Mouse (Mus musculus) lung, postnatal 0 days (tissue): ENCODE results near the gene Fbxo27. TPM values are rescaled to one million over a fixed set of nuclear protein-coding genes. Genes with fewer than 3 reads are reported as not detected.
A peak's percentile ranks its signal among the peaks of the same experiment; 100 is the strongest.

Source experiments
- ATAC-seq: fragments of 200-750 bp; cut with Nextera tagmentation; 2 replicates; pipeline ENCODE4 v1.8.0; 2017; ENCODE audit warnings: moderate library complexity
- DNase-seq: peaks from one replicate; pipeline ENCODE4 v3.0.0-alpha.2; 2016; ENCODE audit warnings: low spot score
- H3K27ac ChIP-seq: fragments of 300-500 bp; sonication (generic); 2 replicates; pipeline ENCODE4 v1.5.1; 2014; ENCODE audit warnings: antibody characterized with exemption, mild to moderate bottlenecking, low read length, mixed read lengths
- H3K27me3 ChIP-seq: fragments of 300-500 bp; sonication (generic); replicated peaks from 2 replicates; pipeline ENCODE4 v1.6.1; 2014; ENCODE audit warnings: low read length, mixed read lengths; ENCODE audit not compliant: insufficient read depth
- H3K36me3 ChIP-seq: fragments of 300-500 bp; sonication (generic); 2 replicates; pipeline ENCODE4 v1.6.1; 2014; ENCODE audit warnings: low read length, mixed read lengths; ENCODE audit not compliant: insufficient read depth
- H3K4me1 ChIP-seq: fragments of 300-500 bp; sonication (generic); 2 replicates; pipeline ENCODE4 v1.6.1; 2014; ENCODE audit warnings: antibody characterized with exemption, low read depth, low read length, mixed read lengths; ENCODE audit not compliant: insufficient read depth
- H3K4me2 ChIP-seq: fragments of 300-500 bp; sonication (generic); replicated peaks from 2 replicates; pipeline ENCODE4 v1.6.1; 2014; ENCODE audit warnings: low read depth, mild to moderate bottlenecking, low read length, moderate library complexity, mixed read lengths
- H3K4me3 ChIP-seq: fragments of 300-500 bp; sonication (generic); 2 replicates; pipeline ENCODE4 v1.5.1; 2014; ENCODE audit warnings: low read depth, low read length
- H3K9ac ChIP-seq: fragments of 300-500 bp; sonication (generic); replicated peaks from 2 replicates; pipeline ENCODE4 v1.6.1; 2014; ENCODE audit warnings: low read depth, mild to moderate bottlenecking
- H3K9me3 ChIP-seq: fragments of 300-500 bp; sonication (generic); 2 replicates; pipeline ENCODE4 v1.6.1; 2016; ENCODE audit warnings: low read length, mixed read lengths
- CTCF ChIP-seq: IDR thresholded peaks from 2 replicates; pipeline ENCODE4 v1.5.1; 2016; ENCODE audit warnings: antibody characterized with exemption, mild to moderate bottlenecking
- EP300 ChIP-seq: IDR thresholded peaks from 2 replicates; pipeline ENCODE4 v1.6.1; 2016; ENCODE audit warnings: antibody characterized with exemption, mild to moderate bottlenecking, control low read depth
- WGBS: fragments of 180-500 bp; shearing (Covaris S2); extraction: QIAGEN DNeasy Blood & Tissue Kit; methylation state at CpG from one replicate; pipeline ENCODE4 v1.1.7; 2014; 5-methylcytosine and 5-hydroxymethylcytosine counted together
- polyA plus RNA-seq: library from polyadenylated mRNA; unstranded; fragments of >200 nt; fragmentation: Nextera tagmentation; extraction: Ambion mirVana; gene quantifications from 2 replicates; pipeline ENCODE4 v1.2.1, GENCODE M21; 2015

The Fbxo27 gene
- polyA plus RNA-seq, 1 experiment from 2014 or later = 2.8 TPM

DNA sequence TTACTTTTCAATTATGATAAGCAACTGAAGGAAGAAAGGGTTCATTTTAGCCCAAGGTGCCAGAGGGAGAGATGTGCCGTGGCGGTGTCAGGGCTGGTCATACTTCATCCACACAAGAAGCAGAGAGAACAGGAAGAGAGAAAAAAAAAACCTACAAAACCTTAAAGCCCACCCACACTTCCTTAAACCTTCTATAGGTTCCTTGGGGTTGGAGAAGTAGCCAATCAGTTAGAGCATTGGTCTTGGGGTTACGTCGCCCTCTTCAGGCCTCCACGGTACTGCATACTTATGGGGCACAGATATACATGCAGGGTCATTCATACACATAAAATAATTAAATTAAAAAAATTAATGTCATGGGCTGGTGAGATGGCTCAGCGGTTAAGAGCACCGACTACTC lies 29.4 kb downstream of the Fbxo27 start:
- Histone ChIP-seq H3K4me2 (no peak overlapping the region), H3K27ac (no peak overlapping the region), H3K4me3 (no peak overlapping the region), H3K9me3 (no peaks in the 10 kb centered on the region), H3K4me1 (no peaks in the 10 kb centered on the region), H3K27me3 (no peaks in the 10 kb centered on the region), H3K9ac (no peak overlapping the region), H3K36me3 (no peaks in the 10 kb centered on the region)
- TF ChIP-seq EP300 (no peak), CTCF (peak; percentile 41)
- DNase-seq (no peak), ATAC-seq (no peak)
- 92% methylated on average over 7 of the region's 7 CpGs for WGBS

DNA sequence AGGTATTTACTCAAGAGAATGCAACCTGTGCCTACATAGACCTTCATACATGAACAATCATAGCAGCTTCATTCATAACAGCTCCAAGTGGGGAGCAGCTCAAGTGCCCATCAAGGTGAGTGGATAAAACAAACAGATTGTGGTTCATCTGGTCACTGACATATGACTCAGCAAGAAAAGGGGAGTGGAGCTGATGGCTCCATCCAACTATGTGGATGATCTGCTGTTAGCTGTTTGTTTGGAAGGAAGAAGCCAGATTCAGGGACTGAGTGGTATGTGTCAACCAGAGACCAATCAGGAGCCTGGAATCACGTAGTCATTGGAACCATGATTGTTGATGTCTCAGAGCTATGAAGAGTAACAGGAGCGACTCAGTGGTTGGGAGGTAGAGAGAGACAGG lies 32.0 kb downstream of the Fbxo27 start:
- no peaks in the 10 kb centered on the region for H3K36me3 ChIP-seq
- H3K4me3 ChIP-seq = no peak overlapping the region
- H3K27me3 ChIP-seq = no peaks in the 10 kb centered on the region
- WGBS = 94% methylated on average over 2 of the region's 2 CpGs
- H3K4me2 ChIP-seq = no peak overlapping the region
- H3K9ac ChIP-seq = no peak overlapping the region
- TF ChIP-seq EP300 = no peak
- TF ChIP-seq CTCF = no peak
- H3K27ac ChIP-seq = no peak overlapping the region
- H3K9me3 ChIP-seq = no peaks in the 10 kb centered on the region
- H3K4me1 ChIP-seq = no peaks in the 10 kb centered on the region
- no peak for DNase-seq
- ATAC-seq = no peak

DNA sequence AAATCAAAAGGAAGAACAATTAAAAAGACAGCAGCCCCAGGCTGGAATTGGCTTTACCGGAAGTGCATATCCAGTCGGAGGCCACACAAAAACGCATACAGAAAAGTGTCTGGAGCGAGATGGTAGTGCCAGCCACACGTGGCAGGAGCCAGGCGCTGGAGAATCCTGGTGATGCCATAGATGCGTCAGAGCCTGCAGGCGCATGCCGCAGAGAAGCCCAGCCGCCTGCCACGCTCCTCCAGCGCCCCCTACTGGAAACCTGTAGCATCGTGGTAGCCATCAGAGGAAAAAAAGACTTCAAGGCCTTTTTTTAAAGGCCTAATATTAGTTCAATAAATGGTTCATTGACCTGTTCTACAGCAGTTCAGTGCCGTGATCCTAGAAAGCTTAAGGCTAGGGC lies 34.0 kb downstream of the Fbxo27 start:
- no peak overlapping the region for H3K4me3 ChIP-seq
- TF ChIP-seq CTCF = peak; percentile 91
- no peak for TF ChIP-seq EP300
- 7% methylated on average over 14 of the region's 14 CpGs for WGBS
- ATAC-seq (peak; percentile 80), DNase-seq (peak; percentile 85)
- H3K9ac ChIP-seq = no peak overlapping the region
- no peaks in the 10 kb centered on the region for H3K36me3 ChIP-seq
- H3K9me3 ChIP-seq = no peaks in the 10 kb centered on the region; the same call in 1 of the 2 replicates
- no peaks in the 10 kb centered on the region for H3K4me1 ChIP-seq
- no peak overlapping the region for H3K27ac ChIP-seq
- no peak overlapping the region for H3K4me2 ChIP-seq
- H3K27me3 ChIP-seq = no peaks in the 10 kb centered on the region

DNA sequence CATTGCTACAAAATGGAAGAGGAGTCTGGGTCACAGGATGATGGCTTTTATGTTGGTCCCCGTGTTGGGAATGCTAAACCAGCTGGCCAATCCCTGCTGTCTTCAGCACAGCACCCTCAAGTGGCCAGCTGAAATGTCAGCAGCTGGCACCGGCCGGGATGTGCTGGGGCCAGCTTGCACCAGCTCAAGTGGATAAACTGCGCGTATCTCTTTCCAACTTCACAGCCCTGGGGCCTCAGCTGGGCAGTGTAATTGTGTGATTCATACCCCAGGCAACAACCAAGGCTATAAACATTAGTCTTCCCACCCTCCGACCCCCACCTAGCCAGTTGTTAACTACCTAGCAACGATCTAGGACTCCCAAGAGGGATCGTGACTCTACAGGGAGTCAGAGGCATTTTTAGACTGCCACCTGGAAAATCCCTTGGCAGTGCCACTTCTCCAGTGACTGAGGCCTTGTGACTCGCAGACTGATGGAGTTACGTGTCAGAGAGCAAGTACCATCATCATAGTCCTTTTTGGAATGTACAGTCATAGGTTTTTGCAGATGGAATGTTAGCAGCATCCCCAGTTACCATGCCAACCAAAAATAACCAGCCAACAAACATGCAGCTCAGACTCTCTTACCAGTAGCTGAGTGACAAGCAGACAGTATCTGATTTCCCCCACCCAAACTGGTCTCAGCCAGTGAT lies 35.1 kb downstream of the Fbxo27 start:
- 61% methylated on average over 10 of the region's 10 CpGs for WGBS
- no peak overlapping the region for H3K4me3 ChIP-seq
- H3K9ac ChIP-seq = no peak overlapping the region
- H3K9me3 ChIP-seq = no peaks in the 10 kb centered on the region; the same call in 1 of the 2 replicates
- no peaks in the 10 kb centered on the region for H3K27me3 ChIP-seq
- TF ChIP-seq EP300 = no peak
- TF ChIP-seq CTCF = peak; percentile 43
- H3K4me1 ChIP-seq = peaks cover 3% of the 10 kb centered on the region; the same call in 1 of the 2 replicates
- no peak overlapping the region for H3K4me2 ChIP-seq
- H3K36me3 ChIP-seq = no peaks in the 10 kb centered on the region
- ATAC-seq (no peak), DNase-seq (no peak)
- no peak overlapping the region for H3K27ac ChIP-seq

DNA sequence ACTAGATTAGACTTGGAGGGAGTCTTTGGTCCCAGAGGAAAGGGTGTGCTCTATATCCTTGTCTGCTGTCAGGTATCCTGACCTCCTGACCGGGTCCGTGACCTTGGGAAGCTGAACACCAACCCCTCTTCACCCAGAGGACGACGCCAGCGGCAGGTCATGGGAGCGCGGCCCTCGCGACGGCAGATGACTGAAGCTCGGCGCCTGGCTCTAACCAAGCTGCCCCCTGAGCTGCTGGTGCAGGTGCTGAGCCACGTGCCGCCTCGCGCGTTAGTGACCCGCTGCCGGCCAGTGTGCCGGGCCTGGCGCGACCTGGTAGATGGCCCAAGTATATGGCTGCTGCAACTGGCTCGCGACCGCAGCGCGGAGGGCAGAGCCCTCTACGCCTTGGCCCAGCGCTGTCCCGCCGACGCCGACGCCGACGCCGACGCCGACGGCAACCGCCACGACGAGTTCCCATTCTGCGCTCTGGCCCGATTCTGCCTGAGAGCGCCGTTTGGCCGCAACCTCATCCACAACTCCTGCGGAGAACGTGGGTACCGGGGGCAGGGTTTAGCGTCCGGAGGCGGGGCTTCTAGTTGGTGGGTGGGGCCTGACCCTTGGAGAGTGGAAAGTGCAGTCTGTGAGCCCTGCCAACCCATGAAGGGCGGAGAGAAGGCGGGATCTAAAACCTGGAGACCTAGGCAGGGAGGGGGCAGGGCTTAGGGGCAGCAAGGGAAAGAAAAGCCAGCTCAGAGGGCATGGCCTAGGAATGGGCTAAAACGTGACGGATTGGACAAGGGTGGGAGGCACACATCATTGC lies 39.9 kb downstream of the Fbxo27 start:
- H3K4me2 ChIP-seq = peak overlapping the region; percentile 56
- H3K36me3 ChIP-seq = no peaks in the 10 kb centered on the region
- H3K9ac ChIP-seq = no peak overlapping the region
- peaks cover 3% of the 10 kb centered on the region; the same call in 1 of the 2 replicates for H3K4me1 ChIP-seq
- peak overlapping the region; percentile 29 for H3K4me3 ChIP-seq
- no peaks in the 10 kb centered on the region for H3K27me3 ChIP-seq
- 7% methylated on average over 50 of the region's 58 CpGs for WGBS
- TF ChIP-seq EP300 (no peak), CTCF (no peak)
- ATAC-seq = peak; percentile 94
- no peaks in the 10 kb centered on the region; the same call in 1 of the 2 replicates for H3K9me3 ChIP-seq
- peak; percentile 90 for DNase-seq
- no peak overlapping the region for H3K27ac ChIP-seq

DNA sequence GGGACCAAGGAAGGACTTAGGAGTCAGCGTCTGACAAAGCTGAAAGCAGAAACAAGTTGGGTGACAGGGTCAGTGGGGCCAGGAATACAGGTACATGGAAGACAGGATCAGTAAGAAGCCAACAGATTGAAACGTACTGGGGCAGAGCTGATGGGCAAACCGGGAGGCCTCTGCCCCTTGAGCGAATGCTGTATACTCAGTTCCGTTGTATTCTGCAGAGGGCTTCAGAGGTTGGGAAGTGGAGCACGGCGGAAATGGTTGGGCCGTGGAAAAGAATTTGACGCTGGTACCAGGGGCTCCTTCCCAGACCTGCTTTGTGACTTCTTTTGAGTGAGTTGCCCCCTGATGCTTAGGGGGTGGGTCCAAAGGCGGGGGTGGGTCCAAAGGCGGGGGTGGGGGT lies 40.6 kb downstream of the Fbxo27 start:
- TF ChIP-seq CTCF (no peak), EP300 (no peak)
- Histone ChIP-seq H3K9ac (no peak overlapping the region), H3K27ac (no peak overlapping the region), H3K4me3 (peak overlapping the region; percentile 29), H3K27me3 (no peaks in the 10 kb centered on the region), H3K9me3 (no peaks in the 10 kb centered on the region; the same call in 1 of the 2 replicates), H3K36me3 (no peaks in the 10 kb centered on the region), H3K4me1 (peaks cover 3% of the 10 kb centered on the region; the same call in 1 of the 2 replicates), H3K4me2 (peak overlapping the region; percentile 56)
- DNase-seq = no peak
- 26% methylated on average over 11 of the region's 11 CpGs for whole genome bisulfite sequencing
- no peak for ATAC-seq
